16 mouse cellular contexts compared by ENCODE assay signal in genomic region chr2:131446416-131446982, GRCm38 (mm10). TPM values are rescaled to one million over a fixed set of nuclear protein-coding genes. Genes with fewer than 3 reads are reported as not detected.
A peak's percentile ranks its signal among the peaks of the same experiment; 100 is the strongest.
DNase-seq lines count a peak whose midpoint lies in the region; ATAC-seq and TF ChIP-seq lines count a peak whose summit lies in the region.
"Had no signal": no experiment of that assay in that cellular context is flagged by ENCODE, and none has a peak within 500 bp of the region (broad histone marks: within the 10 kb centered on the region; RNA-seq: fewer than 3 reads in every experiment).

No protein-coding gene starts in this region.

- no peaks in the 10 kb centered on the region for H3K4me1 ChIP-seq in lung, adult 2 months (ENCODE audit: control insufficient read depth, insufficient read depth, low read length)
- H3K4me1 ChIP-seq: embryonic facial prominence, embryonic 10.5 days; forebrain, embryonic 13.5 days; hindbrain, embryonic 13.5 days had no signal

- no peak for TF ChIP-seq POLR2A in lung, adult 2 months (IDR thresholded peaks at IDR 0.05; ENCODE audit: borderline replicate concordance, extremely low read depth, low read depth, low read length)

- peak; percentile 51 for ATAC-seq in granulocyte monocyte progenitor cell, adult 5-6 weeks (replicated peaks; ENCODE audit: poor library complexity, severe bottlenecking)
- ATAC-seq: forebrain, embryonic 13.5 days; forebrain, postnatal 0 days; intestine, embryonic 16.5 days had no signal

- WGBS in lung, adult 2 months = 39% methylated on average over 2 of the region's 2 CpGs

- intact Hi-C loops in gastrocnemius, postnatal 14 days (cut with DNase I; ENCODE audit: low total_unique reads) = loop anchor here (5.0 kb wide), 1 partner anchor 66 kb away; no protein-coding TSS in a partner anchor
- intact Hi-C loops in gastrocnemius, adult 2 months (cut with DNase I) = loop anchor here (5.0 kb wide), 1 partner anchor 46 kb away; the partner anchor contains the start of gene Smox
- intact Hi-C loops in left cerebral cortex, postnatal 4 days (cut with DNase I) = no loop called here
- intact Hi-C loops in left cerebral cortex, postnatal 25 days (cut with DNase I) = no loop called here

- DNase-seq in gastrocnemius, postnatal 14 days = peak; percentile 20
- no peak for DNase-seq in gastrocnemius, adult 2 months
- DNase-seq in left cerebral cortex, postnatal 4 days = peak; percentile 65
- no peak for DNase-seq in left cerebral cortex, postnatal 25 days (ENCODE audit: low spot score in 2 of 2)
- DNase-seq in NIH3T3 (ENCODE audit: low read depth) = peak; percentile 21
- DNase-seq in lung, adult 2 months = no peak
- DNase-seq: adrenal gland, adult 2 months; adrenal gland, postnatal 25 days; cerebellum, adult 8-10 months; forebrain, postnatal 0 days; heart, postnatal 10 days had no signal

- H3K4me3 ChIP-seq in gastrocnemius, adult 2 months = no peak overlapping the region
- H3K4me3 ChIP-seq in lung, adult 2 months (replicated peaks; ENCODE audit: extremely low read depth, low read depth, low read length) = no peak overlapping the region
- H3K4me3 ChIP-seq: embryonic facial prominence, embryonic 10.5 days; forebrain, embryonic 13.5 days; hindbrain, embryonic 13.5 days had no signal

- H3K27ac ChIP-seq in gastrocnemius, adult 2 months = no peak overlapping the region
- H3K27ac ChIP-seq: embryonic facial prominence, embryonic 10.5 days; forebrain, embryonic 13.5 days; hindbrain, embryonic 13.5 days had no signal

- no peak for TF ChIP-seq CTCF in gastrocnemius, adult 2 months (IDR thresholded peaks at IDR 0.05)
- TF ChIP-seq CTCF in lung, adult 2 months (IDR thresholded peaks at IDR 0.05; ENCODE audit: insufficient read depth, low read length) = no peak

RNA-seq across cellular contexts. Expression of gene Smox, which starts 44.8 kb away (rescaled TPM):
- total RNA-seq in gastrocnemius, postnatal 14 days (2021) = 10 to 100 TPM; 24.6 to 40.4 TPM
- 100 to 1,000 TPM in 1 of 2 experiments, 10 to 100 TPM in 1; 51.2 to 522 TPM for total RNA-seq in gastrocnemius, adult 2 months (2021)
- total RNA-seq in left cerebral cortex, postnatal 4 days (2021) = 10 to 100 TPM; 48.4 to 52.8 TPM
- total RNA-seq in left cerebral cortex, postnatal 25 days (2021) = 10 to 100 TPM; 67.7 to 73.5 TPM
- 6.7 and 15.1 TPM in 2 replicates for total RNA-seq in granulocyte monocyte progenitor cell, adult 5-6 weeks (2014; fragmentation: Nextera tagmentation)
- 5.6 and 9.9 TPM in 2 replicates for total RNA-seq in granulocyte monocyte progenitor cell, adult 5-6 weeks (2017)
- polyA plus RNA-seq in lung, adult 2 months (2012; rRNA removed) = 28.4 and 29.6 TPM in 2 replicates

Comparison
In these comparisons a context has a peak if more than half of its experiments do, and no peak if none do; other contexts are left out.
1. DNase-seq: peak in gastrocnemius, postnatal 14 days (single experiment), left cerebral cortex, postnatal 4 days (single experiment) and NIH3T3 (single experiment); none in gastrocnemius, adult 2 months (single experiment), left cerebral cortex, postnatal 25 days (0 of 2) and lung, adult 2 months (single experiment).
2. intact Hi-C loops: an anchor here in gastrocnemius, postnatal 14 days (5.0 kb wide) and gastrocnemius, adult 2 months (5.0 kb wide); none called in left cerebral cortex, postnatal 4 days and left cerebral cortex, postnatal 25 days.